Mouse (Mus musculus): Measurements from ENCODE around the gene Gprin3. TPM values are rescaled to one million over a fixed set of nuclear protein-coding genes. Genes with fewer than 3 reads are reported as not detected.
"Not testable (repeated sequence)": the region's sequence is repeated elsewhere in the genome, so short reads cannot be mapped to it uniquely, and the experiment has no call there.

The Gprin3 gene
- polyA plus RNA-seq, 1 experiment from 2014 or later = 8.2 TPM

GRCm38 (mm10) chr6:59348673-59349072, 77.4 kb downstream of the Gprin3 start:
- Histone ChIP-seq H3K9ac (no peak overlapping the region), H3K27ac (ENCODE audit: poor library complexity, severe bottlenecking) (no peak overlapping the region), H3K36me3 (peaks cover 8% of the 10 kb centered on the region; the same call in 1 of the 2 replicates), H3K4me3 (no peak overlapping the region), H3K4me2 (no peak overlapping the region), H3K27me3 (replicated peaks) (no peaks in the 10 kb centered on the region), H3K4me1 (replicated peaks) (no peaks in the 10 kb centered on the region), H3K9me3 (replicated peaks) (no peaks in the 10 kb centered on the region)
- ATAC-seq (ENCODE audit: insufficient number of reproducible peaks, low FRiP score) = no peak
- WGBS = 64% methylated on average over 1 of the region's 1 CpGs

DNA sequence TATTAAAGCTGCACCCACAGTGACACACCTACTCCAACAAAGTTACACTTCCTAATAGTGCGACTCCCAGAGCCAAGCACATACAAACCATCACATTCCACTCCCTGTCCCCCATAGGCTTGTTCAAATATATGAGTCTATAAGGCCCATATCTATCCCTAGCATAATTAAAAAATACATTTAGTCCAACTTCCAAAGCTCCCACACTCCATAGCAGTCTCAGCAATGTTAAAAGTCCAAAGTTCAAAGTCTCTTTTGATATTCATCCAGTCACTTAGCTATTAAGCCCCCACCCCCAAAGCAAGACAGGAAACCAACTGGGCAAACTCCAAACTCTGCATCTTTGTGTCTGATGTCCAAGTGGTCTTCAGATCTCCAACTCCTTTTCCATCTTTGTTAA, 84.9 kb downstream of the Gprin3 start:
- WGBS = 69% methylated on average over 1 of the region's 1 CpGs
- no peaks in the 10 kb centered on the region for H3K4me1 ChIP-seq (replicated peaks)
- no peak overlapping the region for H3K27ac ChIP-seq (ENCODE audit: poor library complexity, severe bottlenecking)
- no peak for ATAC-seq (ENCODE audit: insufficient number of reproducible peaks, low FRiP score)
- H3K4me3 ChIP-seq = no peak overlapping the region
- no peak overlapping the region for H3K9ac ChIP-seq
- H3K27me3 ChIP-seq (replicated peaks) = no peaks in the 10 kb centered on the region
- H3K9me3 ChIP-seq (replicated peaks) = no peaks in the 10 kb centered on the region
- H3K36me3 ChIP-seq = no peaks in the 10 kb centered on the region
- H3K4me2 ChIP-seq = no peak overlapping the region

GRCm38 (mm10) chr6:59328297-59328696, 97.8 kb downstream of the Gprin3 start:
- Histone ChIP-seq H3K27me3 (replicated peaks) (no peaks in the 10 kb centered on the region), H3K4me1 (replicated peaks) (no peaks in the 10 kb centered on the region), H3K4me3 (no peak overlapping the region), H3K9me3 (replicated peaks) (peaks cover 6% of the 10 kb centered on the region), H3K36me3 (no peaks in the 10 kb centered on the region), H3K9ac (no peak overlapping the region), H3K27ac (ENCODE audit: poor library complexity, severe bottlenecking) (no peak overlapping the region), H3K4me2 (no peak overlapping the region)
- no peak for ATAC-seq (ENCODE audit: insufficient number of reproducible peaks, low FRiP score)
- 86% methylated on average over 1 of the region's 1 CpGs for WGBS

DNA sequence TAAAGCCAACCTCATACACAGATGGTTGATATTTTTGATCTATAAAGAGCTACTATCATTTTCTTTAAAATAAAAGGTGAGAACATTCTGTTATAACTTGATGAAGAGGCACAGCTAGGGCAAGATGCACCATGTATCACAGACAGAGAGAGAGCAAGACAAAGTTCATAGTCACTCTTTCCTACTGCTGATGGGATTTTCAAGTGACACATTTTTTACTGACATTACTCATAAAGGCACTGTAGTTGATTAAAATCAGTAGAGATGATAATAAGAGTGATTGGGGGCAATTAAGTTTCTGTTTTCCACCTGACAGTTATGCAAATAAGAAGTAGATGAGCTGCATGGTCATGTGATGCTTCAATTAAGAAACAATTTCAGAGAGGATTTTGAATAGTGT, 110.2 kb downstream of the Gprin3 start:
- H3K9me3 ChIP-seq (replicated peaks) = no peaks in the 10 kb centered on the region
- no peak for ATAC-seq (ENCODE audit: insufficient number of reproducible peaks, low FRiP score)
- no peak overlapping the region for H3K4me3 ChIP-seq
- peaks cover 3% of the 10 kb centered on the region; the same call in 1 of the 2 replicates for H3K4me1 ChIP-seq (replicated peaks)
- no peaks in the 10 kb centered on the region for H3K27me3 ChIP-seq (replicated peaks)
- H3K4me2 ChIP-seq = no peak overlapping the region
- no peak overlapping the region for H3K27ac ChIP-seq (ENCODE audit: poor library complexity, severe bottlenecking)
- no peaks in the 10 kb centered on the region for H3K36me3 ChIP-seq
- no peak overlapping the region for H3K9ac ChIP-seq

DNA sequence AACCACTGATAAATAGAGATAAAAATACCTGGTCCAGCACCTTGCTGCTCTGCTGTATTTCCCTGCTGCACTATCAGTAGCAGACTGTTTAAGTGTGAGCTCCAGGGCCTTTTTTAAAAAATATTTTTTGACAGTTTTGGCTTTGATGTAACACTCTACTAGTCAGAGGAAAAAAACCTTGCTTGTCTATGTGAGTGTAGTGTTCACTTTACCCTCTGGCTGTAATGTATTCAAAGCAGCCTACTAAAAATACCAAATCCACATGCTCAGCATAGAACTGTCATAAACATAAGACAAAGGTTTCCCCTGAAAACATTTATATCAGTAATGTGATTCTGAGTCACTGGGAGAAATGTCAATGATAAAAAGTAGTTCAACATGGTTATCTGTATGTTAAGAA, 111.0 kb downstream of the Gprin3 start:
- peaks cover 3% of the 10 kb centered on the region; the same call in 1 of the 2 replicates for H3K4me1 ChIP-seq (replicated peaks)
- no peak overlapping the region for H3K4me3 ChIP-seq
- no peak overlapping the region for H3K9ac ChIP-seq
- H3K9me3 ChIP-seq (replicated peaks) = no peaks in the 10 kb centered on the region
- ATAC-seq (ENCODE audit: insufficient number of reproducible peaks, low FRiP score) = no peak
- no peak overlapping the region for H3K27ac ChIP-seq (ENCODE audit: poor library complexity, severe bottlenecking)
- no peaks in the 10 kb centered on the region for H3K36me3 ChIP-seq
- H3K27me3 ChIP-seq (replicated peaks) = no peaks in the 10 kb centered on the region
- no peak overlapping the region for H3K4me2 ChIP-seq

GRCm38 (mm10) chr6:59313162-59313561, 112.9 kb downstream of the Gprin3 start:
- Histone ChIP-seq H3K36me3 (no peaks in the 10 kb centered on the region), H3K9me3 (replicated peaks) (no peaks in the 10 kb centered on the region), H3K4me1 (replicated peaks) (peaks cover 3% of the 10 kb centered on the region; the same call in 1 of the 2 replicates), H3K27ac (ENCODE audit: poor library complexity, severe bottlenecking) (no peak overlapping the region), H3K4me3 (no peak overlapping the region), H3K27me3 (replicated peaks) (no peaks in the 10 kb centered on the region), H3K4me2 (no peak overlapping the region), H3K9ac (no peak overlapping the region)
- ATAC-seq (ENCODE audit: insufficient number of reproducible peaks, low FRiP score) = no peak
- WGBS = 67% methylated on average over 2 of the region's 2 CpGs

GRCm38 (mm10) chr6:59311241-59311640, 114.9 kb downstream of the Gprin3 start:
- no peak overlapping the region for H3K27ac ChIP-seq (ENCODE audit: poor library complexity, severe bottlenecking)
- H3K4me3 ChIP-seq = no peak overlapping the region
- H3K9ac ChIP-seq = no peak overlapping the region
- no peaks in the 10 kb centered on the region for H3K36me3 ChIP-seq
- no peak overlapping the region for H3K4me2 ChIP-seq
- no peaks in the 10 kb centered on the region for H3K27me3 ChIP-seq (replicated peaks)
- ATAC-seq (ENCODE audit: insufficient number of reproducible peaks, low FRiP score) = no peak
- peaks cover 3% of the 10 kb centered on the region; the same call in 1 of the 2 replicates for H3K4me1 ChIP-seq (replicated peaks)
- H3K9me3 ChIP-seq (replicated peaks) = no peaks in the 10 kb centered on the region
- 86% methylated on average over 2 of the region's 2 CpGs for WGBS

DNA sequence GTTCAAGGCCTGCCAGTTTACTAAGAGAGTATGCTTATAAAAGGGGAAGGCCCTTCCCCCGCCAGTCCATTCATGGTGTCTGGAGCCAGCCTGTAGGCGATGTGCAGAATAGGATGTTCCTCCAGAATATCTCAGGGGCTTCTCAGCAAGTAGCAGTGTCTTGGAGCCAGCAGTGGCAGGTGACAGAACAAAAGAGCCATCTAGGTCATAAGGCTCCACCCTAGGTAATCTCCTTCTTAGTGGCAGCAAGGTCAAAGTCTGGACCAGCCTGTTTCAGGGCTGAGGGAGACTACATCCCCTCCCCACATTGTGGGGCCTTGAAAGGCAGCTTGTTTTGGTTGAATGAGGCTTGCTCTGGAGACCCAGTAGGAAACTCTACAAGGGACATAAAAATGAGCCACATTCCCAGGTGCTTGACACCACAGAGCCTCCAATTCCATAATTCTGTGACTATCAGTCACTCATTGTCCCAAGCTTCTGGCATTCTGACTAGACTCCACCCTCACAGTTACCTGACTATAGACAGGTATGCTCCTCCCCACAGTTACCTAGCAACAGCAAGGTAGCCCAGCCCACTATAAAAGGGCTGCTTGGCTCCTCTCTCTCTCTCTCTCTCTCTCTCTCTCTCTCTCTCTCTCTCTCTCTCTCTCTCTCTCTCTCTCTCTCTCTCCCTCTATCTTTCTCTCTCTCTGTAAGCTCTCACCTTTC, 121.7 kb downstream of the Gprin3 start:
- not testable (repeated sequence) for H3K36me3 ChIP-seq

DNA sequence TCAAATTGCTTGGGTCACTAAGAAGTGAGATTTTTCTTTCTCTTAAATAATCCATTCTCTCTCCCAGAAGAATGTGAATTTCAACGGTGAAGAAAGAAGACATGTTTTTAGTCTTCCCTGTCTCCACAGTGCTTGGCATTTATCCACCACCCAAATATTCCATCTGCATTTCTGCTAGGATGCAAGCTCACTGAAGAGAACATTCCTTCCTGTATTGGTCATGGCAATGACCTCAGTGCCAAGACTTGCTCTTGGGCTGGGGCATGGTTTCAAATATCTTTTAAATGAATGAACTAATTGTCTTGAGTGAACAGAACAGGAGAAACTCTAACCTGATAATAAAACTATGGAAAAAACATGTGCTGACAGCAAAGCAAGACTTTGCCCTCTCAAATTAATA, 123.1 kb downstream of the Gprin3 start:
- Histone ChIP-seq H3K9ac (no peak overlapping the region), H3K27me3 (replicated peaks) (no peaks in the 10 kb centered on the region), H3K9me3 (replicated peaks) (no peaks in the 10 kb centered on the region), H3K4me2 (no peak overlapping the region), H3K4me1 (replicated peaks) (no peaks in the 10 kb centered on the region), H3K36me3 (no peaks in the 10 kb centered on the region), H3K27ac (ENCODE audit: poor library complexity, severe bottlenecking) (no peak overlapping the region), H3K4me3 (no peak overlapping the region)
- WGBS = 37% methylated on average over 1 of the region's 1 CpGs
- no peak for ATAC-seq (ENCODE audit: insufficient number of reproducible peaks, low FRiP score)

More for the DNA sequence above, 121.7 kb downstream of the Gprin3 start:
- H3K27me3 ChIP-seq (replicated peaks); H3K27ac ChIP-seq (ENCODE audit: poor library complexity, severe bottlenecking); H3K9ac ChIP-seq; ATAC-seq (ENCODE audit: insufficient number of reproducible peaks, low FRiP score); H3K4me3 ChIP-seq; H3K9me3 ChIP-seq (replicated peaks); H3K4me1 ChIP-seq (replicated peaks); H3K4me2 ChIP-seq: not testable (repeated sequence)
- 85% methylated on average over 2 of the region's 2 CpGs for WGBS

Other genes with a start within 250 kb of the Gprin3 start
- 16.0 and 16.3 TPM in 2 replicates for gene Tigd2, start 217.4 kb downstream of the Gprin3 start, polyA plus RNA-seq (2016; fragmentation: Nextera tagmentation; extraction: Ambion mirVana)